Mouse (Mus musculus) neural tube, embryonic 13.5 days (tissue): ENCODE measurements around the gene Mroh7. TPM values are rescaled to one million over a fixed set of nuclear protein-coding genes. Genes with fewer than 3 reads are reported as not detected.

Source experiments
- polyA plus RNA-seq: library from polyadenylated mRNA; unstranded; fragments of >200 nt; fragmentation: Nextera tagmentation; extraction: Ambion mirVana; gene quantifications from 2 replicates; pipeline ENCODE4 v1.2.1, GENCODE M21; 2015

Mroh7 gene
- polyA plus RNA-seq, 1 experiment from 2014 or later: 0.54 TPM

Other genes starting within 250 kb of the Mroh7 start
- not detected in 2 replicates for gene Bsnd, start 238.6 kb downstream of the Mroh7 start, polyA plus RNA-seq
- 5.1 and 5.8 TPM in 2 replicates for gene Dhcr24, start 169.9 kb downstream of the Mroh7 start, polyA plus RNA-seq
- gene Lexm, start 113.7 kb downstream of the Mroh7 start, polyA plus RNA-seq: 0.13 TPM in 1 of 2 replicates, not detected in the other
- 2.0 and 2.4 TPM in 2 replicates for gene Ttc22, start 108.5 kb downstream of the Mroh7 start, polyA plus RNA-seq
- gene Pars2, start 79.9 kb downstream of the Mroh7 start, polyA plus RNA-seq: 8.7 and 9.7 TPM in 2 replicates
- 109 and 119 TPM in 2 replicates for gene Ttc4, start 52.0 kb downstream of the Mroh7 start, polyA plus RNA-seq
- not detected in 2 replicates for gene Fam151a, start 3.0 kb upstream of the Mroh7 start, polyA plus RNA-seq
- gene Acot11, start 74.1 kb upstream of the Mroh7 start, polyA plus RNA-seq: 1.5 and 1.7 TPM in 2 replicates
- gene Ssbp3, start 179.8 kb upstream of the Mroh7 start, polyA plus RNA-seq: 186 and 191 TPM in 2 replicates